Mouse (Mus musculus): ENCODE data around the gene Thsd7a.

Gene Thsd7a

GRCm38 (mm10) chr6:12517726-12518125 lies 231.5 kb downstream of the Thsd7a start:
- intact Hi-C loops (cut with DNase I), result no loop called here

DNA sequence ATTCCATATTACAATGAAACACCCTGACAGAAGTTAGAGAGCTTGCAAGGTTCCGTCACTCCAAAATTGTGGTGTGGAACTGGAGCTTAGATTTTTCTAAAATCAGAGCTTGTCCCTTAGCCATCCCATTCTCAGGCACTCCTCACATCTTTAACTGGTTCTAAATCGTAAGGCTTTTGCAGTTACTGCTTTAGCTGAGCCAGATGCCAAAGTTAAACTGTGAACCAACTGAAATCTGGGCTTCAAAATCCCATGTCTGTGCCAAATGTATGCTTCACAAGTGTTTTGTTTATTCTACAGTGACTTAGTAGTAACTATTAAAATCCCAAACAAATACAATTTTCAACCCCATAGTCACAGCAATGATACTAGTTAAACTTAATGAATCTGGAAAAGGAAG lies 242.3 kb downstream of the Thsd7a start:
- intact Hi-C loops (cut with DNase I), result no loop called here

GRCm38 (mm10) chr6:12503867-12504266 lies 245.3 kb downstream of the Thsd7a start:
- intact Hi-C loops (cut with DNase I), result no loop called here

- intact Hi-C loops (cut with DNase I), result no loop called here
These were observed 248.3 kb downstream of the Thsd7a start for GRCm38 (mm10) chr6:12500888-12501287.

DNA sequence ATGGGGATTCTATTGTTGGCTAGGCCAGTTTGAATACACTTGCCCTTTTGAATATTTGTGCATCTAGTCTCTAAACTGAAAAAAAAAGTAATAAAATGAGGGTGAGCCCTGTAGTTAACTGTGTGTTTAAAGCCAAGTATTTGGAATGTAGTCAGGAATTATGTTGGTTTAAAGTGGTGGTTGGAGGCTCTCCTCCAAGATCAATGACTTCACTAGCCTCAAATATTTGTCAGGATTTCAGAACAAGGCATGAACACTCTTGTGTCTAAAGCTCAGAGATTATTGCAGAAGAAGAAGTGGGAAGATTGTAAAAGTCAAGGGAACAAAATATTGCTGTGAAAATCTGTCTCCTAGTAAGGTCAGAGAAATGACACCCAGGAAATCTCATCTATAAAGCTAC lies 249.3 kb downstream of the Thsd7a start:
- intact Hi-C loops (cut with DNase I), result no loop called here

GRCm38 (mm10) chr6:12493571-12493970 lies 255.6 kb downstream of the Thsd7a start:
- intact Hi-C loops (cut with DNase I), result no loop called here

- intact Hi-C loops (cut with DNase I), result no loop called here
These were observed 260.3 kb downstream of the Thsd7a start for GRCm38 (mm10) chr6:12488882-12489281.

- intact Hi-C loops (cut with DNase I), result no loop called here
These were observed 267.6 kb downstream of the Thsd7a start for GRCm38 (mm10) chr6:12481527-12482163.

DNA sequence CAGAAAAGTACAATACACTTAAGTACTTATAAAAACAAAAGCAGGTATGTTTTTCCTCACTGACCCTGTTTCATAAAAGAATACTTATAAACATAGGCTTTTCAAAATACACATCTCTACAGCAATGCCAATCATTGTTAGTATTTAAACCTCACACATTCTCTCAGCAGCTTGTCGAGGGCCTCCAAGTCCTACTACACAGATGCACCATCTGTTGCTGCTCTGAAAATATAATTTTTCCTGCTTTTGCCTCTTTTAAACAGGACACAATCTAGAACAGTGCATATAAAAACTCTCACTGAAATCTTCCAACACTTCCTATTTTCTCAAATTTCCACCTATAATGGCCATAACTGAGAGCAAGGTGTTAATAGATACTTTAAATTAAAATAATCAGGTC lies 270.9 kb downstream of the Thsd7a start:
- intact Hi-C loops (cut with DNase I), result no loop called here

- intact Hi-C loops (cut with DNase I), result no loop called here
These were observed 278.3 kb downstream of the Thsd7a start for GRCm38 (mm10) chr6:12470935-12471334.

DNA sequence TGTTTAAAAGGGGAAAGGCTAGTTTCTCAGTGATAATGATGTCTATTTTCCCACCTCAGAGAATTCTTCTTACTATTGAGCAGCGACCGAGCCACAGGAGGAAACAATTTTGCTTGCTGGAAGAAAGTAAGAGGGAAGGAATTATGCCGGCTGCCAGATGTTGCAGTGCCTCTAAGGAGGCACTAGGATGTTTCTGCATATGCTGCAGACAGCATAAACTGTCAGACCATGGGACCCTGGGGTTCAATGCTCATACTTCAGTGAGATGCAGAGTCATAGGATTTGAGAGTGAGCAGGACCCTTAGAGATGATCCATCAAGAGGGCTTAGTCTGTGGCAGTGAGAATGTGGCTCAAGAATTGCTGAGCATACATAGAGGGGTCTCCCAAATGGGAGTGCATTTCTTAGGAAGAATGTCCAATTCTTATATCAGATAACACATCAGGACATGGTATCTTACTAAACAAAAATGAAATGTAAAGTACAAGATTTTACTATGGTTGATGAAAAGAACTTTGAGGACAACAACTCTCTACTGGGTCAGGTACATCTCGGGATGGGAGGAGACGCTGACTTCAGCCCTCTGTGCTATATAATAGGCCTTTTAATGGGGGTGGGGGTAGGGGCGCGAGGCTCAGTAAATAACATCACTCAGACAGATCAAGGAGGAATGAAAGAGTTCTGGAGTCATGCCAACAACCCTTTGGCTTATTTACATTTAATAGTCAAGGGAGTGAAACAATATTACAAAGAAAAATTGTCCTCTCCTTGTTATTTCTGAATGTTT lies 281.7 kb downstream of the Thsd7a start:
- intact Hi-C loops (cut with DNase I), result no loop called here

DNA sequence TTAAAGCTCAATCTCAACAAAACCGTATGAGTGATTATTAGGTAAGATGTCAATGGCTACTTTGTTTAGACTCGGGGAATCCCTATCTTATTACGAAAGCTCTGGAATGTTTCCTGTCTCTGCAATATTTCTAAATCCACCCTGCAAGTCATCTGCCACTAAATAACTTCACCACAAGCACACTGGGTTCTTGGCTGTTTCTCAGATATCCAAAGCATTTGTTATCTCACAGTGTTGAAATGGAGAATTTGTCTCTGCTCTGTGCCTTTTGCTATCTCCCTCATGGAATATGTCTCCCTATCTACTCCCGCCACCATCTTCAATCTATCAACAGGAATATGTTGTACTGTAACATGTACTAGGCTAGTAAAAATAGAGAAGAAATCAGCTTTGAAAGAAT lies 290.4 kb downstream of the Thsd7a start:
- intact Hi-C loops (cut with DNase I), result no loop called here

DNA sequence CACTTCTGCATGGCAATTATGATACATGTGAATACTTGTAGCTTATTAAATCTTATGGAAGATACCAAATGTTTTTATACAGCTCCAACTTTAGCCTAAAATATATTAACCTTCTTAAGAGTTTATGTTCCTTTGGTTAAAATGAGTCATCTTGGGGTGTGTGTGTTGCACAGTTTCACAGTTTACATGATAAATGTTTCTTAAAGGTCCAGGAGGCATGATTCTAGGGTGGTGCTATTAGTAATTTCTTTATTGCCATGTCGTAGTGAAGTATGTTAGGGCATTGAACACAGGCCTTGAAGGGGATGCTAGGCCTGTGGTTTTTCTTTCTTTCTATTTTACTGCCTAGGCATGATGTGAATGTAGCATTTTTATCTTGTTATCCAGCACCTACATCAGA lies 291.8 kb downstream of the Thsd7a start:
- intact Hi-C loops (cut with DNase I), result no loop called here

DNA sequence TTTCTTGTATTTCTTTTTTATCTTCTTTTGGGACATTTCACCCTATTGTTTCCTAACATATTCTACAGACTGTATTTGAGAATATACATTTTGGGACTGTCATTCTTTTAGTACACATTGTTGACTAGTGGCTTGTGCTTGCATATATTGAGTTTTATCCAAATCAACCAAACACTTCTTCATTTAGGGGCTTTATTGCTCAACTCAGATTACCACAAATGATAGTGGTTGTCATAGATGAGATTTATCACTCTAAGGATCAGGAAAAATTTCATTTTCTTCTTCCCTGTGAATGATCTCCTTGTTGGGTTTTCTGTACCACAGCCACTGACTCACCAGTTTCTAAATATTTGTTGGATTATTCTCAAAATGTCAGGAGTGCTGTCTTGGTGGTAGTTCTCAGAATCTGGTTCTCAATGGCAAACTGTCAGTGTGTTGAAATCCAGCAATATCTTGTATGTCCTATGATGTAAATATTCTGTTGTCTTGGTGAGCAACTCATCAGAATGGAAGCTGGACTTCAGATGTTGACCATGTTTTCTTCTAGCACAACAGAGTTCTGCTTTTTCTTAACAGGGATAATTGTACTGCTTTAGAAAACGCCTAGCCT lies 294.2 kb downstream of the Thsd7a start:
- intact Hi-C loops (cut with DNase I), result no loop called here

GRCm38 (mm10) chr6:12454132-12454531 lies 295.1 kb downstream of the Thsd7a start:
- intact Hi-C loops (cut with DNase I), result no loop called here

- intact Hi-C loops (cut with DNase I), result no loop called here
These were observed 300.4 kb downstream of the Thsd7a start for GRCm38 (mm10) chr6:12448851-12449250.

- intact Hi-C loops (cut with DNase I), result no loop called here
These were observed 303.7 kb downstream of the Thsd7a start for GRCm38 (mm10) chr6:12445486-12445885.

DNA sequence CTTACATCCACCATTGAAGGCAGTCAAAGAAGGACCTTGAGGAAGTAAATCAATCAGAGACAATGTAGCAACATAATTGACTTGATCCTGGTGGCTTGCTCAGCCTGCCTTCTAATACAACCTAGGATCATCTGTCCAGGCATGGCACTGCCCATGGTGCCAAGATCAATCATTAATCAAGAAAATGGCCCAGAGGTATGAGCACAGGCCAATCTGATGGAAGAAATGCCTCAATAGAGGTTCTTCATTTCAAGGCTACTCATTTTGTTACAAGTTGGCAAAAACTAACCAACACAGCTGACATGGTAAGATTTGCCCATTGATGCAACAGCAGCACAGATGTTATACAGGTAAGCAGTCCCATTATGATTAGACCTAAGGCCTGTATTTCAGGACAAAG lies 309.6 kb downstream of the Thsd7a start:
- intact Hi-C loops (cut with DNase I), result no loop called here

- intact Hi-C loops (cut with DNase I), result no loop called here
These were observed 330.1 kb downstream of the Thsd7a start for GRCm38 (mm10) chr6:12419070-12419469.

GRCm38 (mm10) chr6:12416976-12417375 lies 332.2 kb downstream of the Thsd7a start:
- intact Hi-C loops (cut with DNase I), result no loop called here

GRCm38 (mm10) chr6:12404441-12404840 lies 344.8 kb downstream of the Thsd7a start:
- intact Hi-C loops (cut with DNase I), result no loop called here

DNA sequence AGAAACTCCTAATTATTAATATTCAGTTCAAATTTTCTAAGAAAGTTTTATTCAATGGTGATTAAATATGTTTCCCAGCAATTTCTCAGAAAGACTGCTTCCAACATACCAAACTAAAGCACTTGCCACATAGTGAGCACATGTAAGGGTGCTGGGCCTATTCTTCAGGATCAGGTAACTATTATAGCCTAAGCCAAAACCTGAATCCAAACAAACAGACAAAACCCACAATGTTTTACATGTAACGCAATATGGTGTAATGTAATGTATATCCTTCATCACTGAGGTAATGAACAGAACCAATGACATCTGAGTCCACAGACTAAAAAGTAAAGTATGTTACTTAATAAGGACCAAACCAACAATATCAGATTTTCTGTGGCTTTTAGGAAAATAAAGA lies 346.2 kb downstream of the Thsd7a start:
- intact Hi-C loops (cut with DNase I), result no loop called here

All from adrenal gland (tissue).